Comparison of ENCODE assay signal across 21 mouse cellular contexts in the genomic region with DNA sequence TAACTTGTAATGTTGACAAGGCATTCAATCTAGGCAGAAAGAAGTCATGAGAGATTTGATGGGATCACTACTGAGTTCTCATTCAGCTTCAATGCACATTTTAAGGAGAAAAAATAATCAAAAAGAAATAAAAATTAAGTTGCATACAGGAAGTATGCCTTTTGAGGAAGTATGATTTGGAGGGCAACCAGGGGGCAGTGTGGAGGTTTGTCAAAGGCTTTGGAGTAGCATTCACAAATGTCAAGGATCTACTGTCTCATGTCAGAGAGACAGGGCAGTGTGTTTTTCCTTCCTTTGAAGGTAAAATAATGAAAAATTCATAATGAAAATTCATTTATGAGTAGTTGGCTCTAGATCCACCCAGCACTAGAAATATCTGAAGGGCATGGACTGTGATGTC. TPM values are rescaled to one million over a fixed set of nuclear protein-coding genes. Genes with fewer than 3 reads are reported as not detected.
DNase-seq lines count a peak whose midpoint lies in the region; ATAC-seq and TF ChIP-seq lines count a peak whose summit lies in the region.
"Had no signal": no experiment of that assay in that cellular context is flagged by ENCODE, and none has a peak within 500 bp of the region (broad histone marks: within the 10 kb centered on the region; RNA-seq: fewer than 3 reads in every experiment).

No protein-coding gene starts in this region.

- H3K4me1 ChIP-seq in heart, adult 2 months (ENCODE audit: control insufficient read depth, insufficient read depth, low read length) = no peaks in the 10 kb centered on the region
- 0 out of 2 replicates have a peak, but pooled peaks cover 5% of the 10 kb centered on the region for H3K4me1 ChIP-seq in heart, embryonic 10.5 days
- H3K4me1 ChIP-seq in spleen, adult 2 months (ENCODE audit: control insufficient read depth, insufficient read depth, insufficient read length) = no peaks in the 10 kb centered on the region; the same call in 1 of the 2 replicates
- H3K4me1 ChIP-seq: forebrain, embryonic 13.5 days; midbrain, embryonic 13.5 days had no signal

- no peak overlapping the region for H3K9ac ChIP-seq in heart, adult 2 months (ENCODE audit: low read depth, low read length)
- H3K9ac ChIP-seq: embryonic facial prominence, embryonic 13.5 days; forebrain, embryonic 13.5 days; liver, embryonic 13.5 days; midbrain, embryonic 13.5 days had no signal

- H3K4me3 ChIP-seq in heart, adult 2 months = no peak overlapping the region
- no peak overlapping the region for H3K4me3 ChIP-seq in heart, embryonic 10.5 days
- no peak overlapping the region for H3K4me3 ChIP-seq in spleen, adult 2 months (ENCODE audit: extremely low read depth, insufficient read depth, insufficient read length)
- H3K4me3 ChIP-seq: embryonic facial prominence, embryonic 13.5 days; forebrain, embryonic 13.5 days; liver, embryonic 13.5 days; midbrain, embryonic 13.5 days had no signal

- no peaks in the 10 kb centered on the region for H3K79me2 ChIP-seq in heart, adult 2 months (replicated peaks; ENCODE audit: control insufficient read depth, insufficient read depth, low read length)

- peak overlapping the region; percentile 1; the same call in 1 of the 2 replicates for H3K27ac ChIP-seq in heart, adult 2 months
- H3K27ac ChIP-seq in heart, embryonic 10.5 days = no peak overlapping the region
- no peak overlapping the region for H3K27ac ChIP-seq in spleen, adult 2 months (ENCODE audit: insufficient read depth, low read length)
- H3K27ac ChIP-seq: embryonic facial prominence, embryonic 13.5 days; forebrain, embryonic 13.5 days; liver, embryonic 13.5 days; midbrain, embryonic 13.5 days had no signal

- peak; percentile 22 for TF ChIP-seq CTCF in heart, adult 2 months (IDR thresholded peaks at IDR 0.05)
- no peak for TF ChIP-seq CTCF in spleen, adult 2 months (IDR thresholded peaks at IDR 0.05; ENCODE audit: extremely low read depth, insufficient read depth, insufficient read length, insufficient replicate concordance)

- TF ChIP-seq EP300 in heart, adult 2 months (IDR thresholded peaks at IDR 0.05; ENCODE audit: insufficient read depth, low read depth, low read length) = no peak

- intact Hi-C loops in heart, adult 2 months (cut with DNase I) = no loop called here
- intact Hi-C loops in heart, postnatal 10 days (cut with DNase I) = no loop called here

- no peak for TF ChIP-seq POLR2A in heart, adult 2 months (IDR thresholded peaks at IDR 0.05; ENCODE audit: insufficient read depth, low read depth, low read length)
- no peak for TF ChIP-seq POLR2A in spleen, adult 2 months (IDR thresholded peaks at IDR 0.05; ENCODE audit: low read depth, low read length)

- no peaks in the 10 kb centered on the region; the same call in 1 of the 2 replicates for H3K36me3 ChIP-seq in heart, adult 2 months (ENCODE audit: control insufficient read depth, insufficient read depth, low read length)
- H3K36me3 ChIP-seq in heart, embryonic 10.5 days = no peaks in the 10 kb centered on the region
- H3K36me3 ChIP-seq in spleen, adult 2 months (ENCODE audit: control insufficient read depth, insufficient read depth, low read length) = no peaks in the 10 kb centered on the region
- H3K36me3 ChIP-seq: embryonic facial prominence, embryonic 13.5 days; liver, embryonic 13.5 days; midbrain, embryonic 13.5 days had no signal

- H3K9me3 ChIP-seq in heart, embryonic 10.5 days = no peaks in the 10 kb centered on the region
- H3K9me3 ChIP-seq: embryonic facial prominence, embryonic 13.5 days; forebrain, embryonic 13.5 days; liver, embryonic 13.5 days; midbrain, embryonic 13.5 days had no signal

- DNase-seq in heart, adult 2 months = no peak
- DNase-seq in heart, embryonic 10.5 days (ENCODE audit: low spot score) = no peak
- peak; percentile 38 to 43 for DNase-seq in spleen, adult 2 months (ENCODE audit: low read depth in 1 of 2, low spot score in 2 of 2)
- no peak for DNase-seq in spleen, adult 12 weeks (ENCODE audit: low spot score)
- DNase-seq in thymus, postnatal 25 days = peak; percentile 61
- DNase-seq in kidney, adult 8-10 months = no peak
- no peak for DNase-seq in heart, postnatal 10 days
- DNase-seq: cerebellum, adult 9-11 months; gastrocnemius, postnatal 14 days; kidney, postnatal 4 days had no signal

- ATAC-seq in granulocyte monocyte progenitor cell, adult 5-6 weeks (replicated peaks; ENCODE audit: poor library complexity, severe bottlenecking) = 0 out of 2 replicates have a peak, but pooled peaks have one; percentile 42
- ATAC-seq: forebrain, embryonic 13.5 days; hindbrain, embryonic 16.5 days; midbrain, embryonic 13.5 days; Patski had no signal

- H3K27me3 ChIP-seq in heart, adult 2 months (ENCODE audit: control insufficient read depth, insufficient read depth, low read length) = no peaks in the 10 kb centered on the region
- no peaks in the 10 kb centered on the region for H3K27me3 ChIP-seq in heart, embryonic 10.5 days (ENCODE audit: insufficient read depth, poor library complexity, severe bottlenecking)
- no peaks in the 10 kb centered on the region for H3K27me3 ChIP-seq in spleen, adult 2 months (ENCODE audit: control insufficient read depth, insufficient read depth, low read length)
- H3K27me3 ChIP-seq: embryonic facial prominence, embryonic 13.5 days; forebrain, embryonic 13.5 days; liver, embryonic 13.5 days; midbrain, embryonic 13.5 days; Patski had no signal

RNA-seq across cellular contexts. Expression of a gene that starts 18.6 kb away (rescaled TPM):
- total RNA-seq in heart, adult 2 months (2021) = not detected
- polyA plus RNA-seq in heart, adult 2 months (2012; rRNA removed) = 0.18 and 0.29 TPM in 2 replicates
- 0.10 TPM in 1 of 2 replicates, not detected in the other for polyA plus RNA-seq in heart, embryonic 10.5 days (2016; fragmentation: Nextera tagmentation; extraction: Ambion mirVana)
- polyA plus RNA-seq in spleen, adult 2 months (2012; rRNA removed) = 37.6 and 41.4 TPM in 2 replicates
- total RNA-seq in granulocyte monocyte progenitor cell, adult 5-6 weeks (2014; fragmentation: Nextera tagmentation) = not detected in 2 replicates
- not detected in 2 replicates for total RNA-seq in granulocyte monocyte progenitor cell, adult 5-6 weeks (2017)
- total RNA-seq in heart, postnatal 10 days (2021) = not detected
- total RNA-seq: gastrocnemius, postnatal 14 days; left cerebral cortex, postnatal 10 days had no signal
- polyA plus RNA-seq: brain, embryonic 14.5 days; C2C12; forebrain, embryonic 13.5 days; hindbrain, embryonic 16.5 days; liver, embryonic 13.5 days; midbrain, embryonic 13.5 days; Patski; testis, adult 2 months had no signal

RNA-seq across cellular contexts. Expression of a gene that starts 25.1 kb away (rescaled TPM):
- not detected for total RNA-seq in heart, adult 2 months (2021)
- 0.14 and 0.15 TPM in 2 replicates for polyA plus RNA-seq in heart, adult 2 months (2012; rRNA removed)
- polyA plus RNA-seq in heart, embryonic 10.5 days (2016; fragmentation: Nextera tagmentation; extraction: Ambion mirVana) = not detected in 2 replicates
- polyA plus RNA-seq in spleen, adult 2 months (2012; rRNA removed) = 4.6 and 6.0 TPM in 2 replicates
- total RNA-seq in granulocyte monocyte progenitor cell, adult 5-6 weeks (2014; fragmentation: Nextera tagmentation) = not detected in 2 replicates
- total RNA-seq in granulocyte monocyte progenitor cell, adult 5-6 weeks (2017) = 0.05 TPM in 1 of 2 replicates, not detected in the other
- total RNA-seq in heart, postnatal 10 days (2021) = under 1 TPM in 1 of 2 experiments, not detected in 1; 0.07 TPM
- total RNA-seq: gastrocnemius, postnatal 14 days had no signal
- polyA plus RNA-seq: C2C12, Patski had no signal

Comparison
In these comparisons a context has a peak if more than half of its experiments do, and no peak if none do; other contexts are left out.
1. DNase-seq: peak in spleen, adult 2 months (2 of 2) and thymus, postnatal 25 days (single experiment); none in heart, adult 2 months (0 of 2), heart, embryonic 10.5 days (single experiment), spleen, adult 12 weeks (single experiment), kidney, adult 8-10 months (0 of 2) and heart, postnatal 10 days (0 of 2).